Mouse (Mus musculus) lung, embryonic 15.5 days (tissue): ENCODE results near the gene Mthfd1l. TPM values are rescaled to one million over a fixed set of nuclear protein-coding genes. Genes with fewer than 3 reads are reported as not detected.

Source experiments
- ATAC-seq: fragments of 200-750 bp; cut with Nextera tagmentation; 2 replicates; pipeline ENCODE4 v1.8.0; 2017; ENCODE audit warnings: moderate number of reproducible peaks, borderline replicate concordance; ENCODE audit not compliant: low FRiP score, low TSS enrichment; ENCODE audit errors: extremely low read depth
- H3K27ac ChIP-seq: fragments of 300-500 bp; sonication (generic); 2 replicates; pipeline ENCODE4 v1.5.1; 2015; ENCODE audit warnings: moderate library complexity, mild to moderate bottlenecking, inconsistent platforms
- H3K27me3 ChIP-seq: fragments of 300-500 bp; sonication (generic); 2 replicates; pipeline ENCODE4 v1.6.1; 2015; ENCODE audit warnings: inconsistent platforms
- H3K36me3 ChIP-seq: fragments of 300-500 bp; sonication (generic); 2 replicates; pipeline ENCODE4 v1.6.1; 2015; ENCODE audit warnings: inconsistent platforms
- H3K4me1 ChIP-seq: fragments of 300-500 bp; sonication (generic); 2 replicates; pipeline ENCODE4 v1.6.1; 2015; ENCODE audit warnings: inconsistent platforms
- H3K4me2 ChIP-seq: fragments of 300-500 bp; sonication (generic); 2 replicates; pipeline ENCODE4 v1.6.1; 2015; ENCODE audit warnings: inconsistent platforms, mild to moderate bottlenecking, moderate library complexity
- H3K4me3 ChIP-seq: fragments of 300-500 bp; sonication (generic); 2 replicates; pipeline ENCODE4 v1.5.1; 2015; ENCODE audit warnings: mild to moderate bottlenecking, inconsistent platforms
- H3K9ac ChIP-seq: fragments of 300-500 bp; sonication (generic); 2 replicates; pipeline ENCODE4 v1.6.1; 2015; ENCODE audit warnings: inconsistent platforms
- H3K9me3 ChIP-seq: fragments of 300-500 bp; sonication (generic); 2 replicates; pipeline ENCODE4 v1.6.1; 2016; ENCODE audit warnings: inconsistent platforms
- WGBS: fragments of 180-500 bp; shearing (Covaris S2); methylation state at CpG from one replicate; pipeline ENCODE4 v1.1.7; 2015; 5-methylcytosine and 5-hydroxymethylcytosine counted together
- polyA plus RNA-seq: library from polyadenylated mRNA; unstranded; fragments of >200 nt; fragmentation: Nextera tagmentation; extraction: Ambion mirVana; gene quantifications from 2 replicates; pipeline ENCODE4 v1.2.1, GENCODE M21; 2015

Gene Mthfd1l
- polyA plus RNA-seq, 1 experiment from 2014 or later = 16.1 TPM

DNA sequence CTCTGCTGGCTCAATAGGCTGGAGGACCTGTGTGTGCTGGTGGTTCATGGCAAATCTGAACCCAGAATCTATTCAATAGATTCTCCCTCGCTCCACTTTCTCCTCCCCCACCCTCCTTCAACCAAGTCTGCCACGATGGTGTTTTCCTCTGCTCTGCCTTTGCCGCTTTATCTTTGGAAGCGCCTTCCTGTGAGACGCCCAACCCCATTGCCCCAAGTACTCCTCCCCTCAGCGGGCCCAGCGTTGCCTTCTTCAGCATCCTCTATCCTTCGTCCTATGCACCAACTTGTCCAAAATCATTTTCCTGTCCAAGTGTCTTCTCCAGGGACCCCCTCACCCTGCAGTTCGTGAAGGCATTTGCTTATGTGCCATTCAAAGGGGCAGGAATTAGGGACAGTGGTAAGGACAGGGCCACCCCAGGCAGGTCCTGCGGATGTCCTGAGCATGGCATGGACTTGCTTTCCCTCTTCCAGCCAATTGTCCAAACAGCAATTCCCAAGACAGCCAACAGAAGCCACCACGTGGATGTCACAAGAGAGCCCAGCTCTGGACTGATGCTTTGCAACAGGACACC lies 157.2 kb downstream of the Mthfd1l start:
- H3K4me3 ChIP-seq = no peak overlapping the region
- H3K9ac ChIP-seq = no peak overlapping the region
- no peak for ATAC-seq
- 67% methylated on average over 11 of the region's 11 CpGs for WGBS
- peaks cover 43% of the 10 kb centered on the region for H3K4me1 ChIP-seq
- no peaks in the 10 kb centered on the region for H3K9me3 ChIP-seq
- H3K4me2 ChIP-seq = no peak overlapping the region
- H3K27me3 ChIP-seq = no peaks in the 10 kb centered on the region
- peak overlapping the region; percentile 78 for H3K27ac ChIP-seq
- H3K36me3 ChIP-seq = no peaks in the 10 kb centered on the region

DNA sequence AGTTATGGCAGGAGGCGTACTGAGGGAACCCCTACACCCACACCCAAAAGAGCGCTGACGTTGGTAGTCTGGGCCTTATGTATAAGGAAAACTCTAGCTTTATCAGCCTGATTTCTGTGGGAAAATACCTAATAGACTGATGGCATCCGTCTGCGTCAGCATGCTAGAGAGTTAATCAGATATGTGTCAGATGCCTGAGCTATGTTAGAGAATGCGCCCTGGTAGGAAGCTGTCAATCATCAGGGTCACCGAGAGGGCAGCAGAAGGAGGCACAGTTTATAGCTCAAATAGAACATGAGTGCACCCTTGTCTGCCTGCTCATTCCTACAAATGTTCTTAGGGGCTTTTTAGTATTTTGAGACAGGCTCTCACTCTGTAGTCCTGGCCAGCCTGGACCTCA lies 159.8 kb downstream of the Mthfd1l start:
- Histone ChIP-seq H3K4me1 (peaks cover 28% of the 10 kb centered on the region), H3K27ac (no peak overlapping the region), H3K4me2 (no peak overlapping the region), H3K36me3 (no peaks in the 10 kb centered on the region), H3K9me3 (no peaks in the 10 kb centered on the region), H3K9ac (no peak overlapping the region), H3K27me3 (no peaks in the 10 kb centered on the region), H3K4me3 (no peak overlapping the region)
- WGBS = 46% methylated on average over 7 of the region's 7 CpGs
- ATAC-seq = no peak

DNA sequence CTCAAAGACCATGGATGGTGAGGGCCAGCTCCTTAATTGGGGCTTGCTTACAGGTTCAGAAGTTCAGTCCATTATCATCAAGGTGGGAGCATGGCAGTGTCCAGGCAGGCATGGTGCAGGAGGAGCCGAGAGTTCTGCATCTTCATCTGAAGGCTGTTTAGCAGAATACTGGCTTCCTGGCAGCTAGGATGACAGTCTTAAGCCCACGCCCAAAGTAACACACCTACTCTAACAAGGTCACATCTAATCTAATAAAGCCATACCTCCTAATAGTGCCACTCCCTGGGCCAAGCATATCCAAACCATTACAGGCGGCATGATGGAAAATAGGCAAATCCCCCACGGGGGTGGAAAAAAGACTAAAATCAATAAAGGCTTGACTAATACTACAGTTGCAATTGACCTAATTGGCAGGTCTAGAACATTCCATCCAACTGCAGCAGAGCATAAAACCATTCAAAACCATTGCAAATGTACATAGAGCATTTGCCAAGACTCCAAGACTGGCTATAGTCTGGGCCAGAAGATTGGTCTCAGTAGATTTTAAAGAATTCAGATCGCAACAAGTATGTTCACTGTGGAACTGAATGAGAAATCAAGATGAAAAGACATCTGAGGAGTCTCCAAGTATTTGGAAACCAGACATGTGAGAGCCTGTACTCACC lies 162.3 kb downstream of the Mthfd1l start:
- Histone ChIP-seq H3K27me3 (no peaks in the 10 kb centered on the region), H3K9me3 (no peaks in the 10 kb centered on the region), H3K4me2 (no peak overlapping the region), H3K27ac (no peak overlapping the region), H3K9ac (no peak overlapping the region), H3K36me3 (no peaks in the 10 kb centered on the region), H3K4me3 (no peak overlapping the region), H3K4me1 (peaks cover 8% of the 10 kb centered on the region)
- ATAC-seq = no peak
- WGBS = 93% methylated on average over 5 of the region's 5 CpGs

DNA sequence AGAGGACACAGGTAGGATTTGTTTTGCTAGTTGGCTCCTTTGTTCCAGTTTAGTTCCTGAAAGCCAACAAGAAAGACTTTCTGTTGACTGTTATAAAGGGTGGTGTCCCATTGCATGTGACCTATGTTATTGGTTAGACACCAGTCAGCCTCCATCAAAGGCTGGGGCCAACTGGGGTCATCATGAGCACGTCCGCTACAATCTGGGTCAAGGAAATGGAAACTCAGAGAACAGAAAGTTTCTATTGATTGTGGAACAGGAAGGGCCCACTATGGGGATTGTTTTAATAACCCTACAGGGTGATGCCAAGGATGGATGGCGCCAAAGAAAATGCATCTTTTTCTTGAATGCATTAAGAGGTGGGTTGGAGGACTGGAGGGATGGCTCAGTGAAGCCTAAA lies 166.6 kb downstream of the Mthfd1l start:
- H3K4me3 ChIP-seq = no peak overlapping the region
- no peaks in the 10 kb centered on the region for H3K27me3 ChIP-seq
- no peaks in the 10 kb centered on the region for H3K4me1 ChIP-seq
- H3K36me3 ChIP-seq = no peaks in the 10 kb centered on the region
- H3K27ac ChIP-seq = no peak overlapping the region
- H3K4me2 ChIP-seq = no peak overlapping the region
- ATAC-seq = no peak
- H3K9me3 ChIP-seq = no peaks in the 10 kb centered on the region
- no peak overlapping the region for H3K9ac ChIP-seq
- WGBS = 87% methylated on average over 3 of the region's 3 CpGs

DNA sequence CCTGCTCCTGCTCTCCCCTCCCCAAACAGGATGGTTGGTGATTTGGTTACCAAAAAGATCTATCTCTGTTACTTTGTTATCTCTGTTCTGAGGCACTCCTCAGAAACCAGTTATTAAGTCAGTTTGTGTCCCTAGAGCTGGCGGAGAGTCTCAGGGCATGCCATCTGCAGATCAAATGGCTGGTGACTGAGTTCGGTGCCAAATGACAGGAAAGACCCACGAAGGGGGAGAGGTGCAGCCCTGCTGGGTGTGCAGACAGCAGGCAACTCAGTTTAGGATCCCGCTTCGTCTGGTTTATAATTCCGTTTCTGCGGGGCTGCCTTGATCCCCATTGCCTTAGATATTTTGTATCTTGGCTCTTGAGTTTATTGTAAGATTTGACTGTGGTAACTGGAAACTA lies 168.8 kb downstream of the Mthfd1l start:
- H3K27ac ChIP-seq = no peak overlapping the region
- H3K4me2 ChIP-seq = no peak overlapping the region
- H3K9me3 ChIP-seq = no peaks in the 10 kb centered on the region
- WGBS = 67% methylated on average over 7 of the region's 7 CpGs
- no peaks in the 10 kb centered on the region for H3K36me3 ChIP-seq
- peaks cover 12% of the 10 kb centered on the region for H3K4me1 ChIP-seq
- H3K27me3 ChIP-seq = no peaks in the 10 kb centered on the region
- H3K4me3 ChIP-seq = no peak overlapping the region
- no peak for ATAC-seq
- no peak overlapping the region for H3K9ac ChIP-seq

DNA sequence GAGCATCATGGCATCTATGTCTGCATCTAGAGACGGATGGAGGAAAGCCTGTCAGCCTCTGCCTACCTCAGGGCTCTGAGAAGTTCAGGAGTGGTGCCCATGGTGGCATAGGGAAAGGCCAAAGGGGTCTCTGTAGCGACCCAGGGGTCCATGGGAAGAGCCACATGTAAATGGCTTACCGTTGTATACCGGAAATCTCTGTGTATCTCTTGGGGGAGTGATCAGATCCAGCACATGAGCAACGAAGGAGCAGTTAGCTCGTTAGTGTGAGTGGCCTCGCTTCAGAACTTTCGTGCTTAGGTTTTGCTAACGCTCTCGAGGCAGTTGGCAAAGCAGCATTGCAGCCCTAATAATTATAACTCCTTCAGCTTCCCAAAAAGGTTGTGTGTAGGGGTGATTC lies 169.9 kb downstream of the Mthfd1l start:
- Histone ChIP-seq H3K36me3 (no peaks in the 10 kb centered on the region), H3K4me3 (no peak overlapping the region), H3K4me2 (no peak overlapping the region), H3K4me1 (peaks cover 12% of the 10 kb centered on the region), H3K27ac (no peak overlapping the region), H3K27me3 (no peaks in the 10 kb centered on the region), H3K9me3 (no peaks in the 10 kb centered on the region), H3K9ac (no peak overlapping the region)
- WGBS = 86% methylated on average over 10 of the region's 10 CpGs
- no peak for ATAC-seq

DNA sequence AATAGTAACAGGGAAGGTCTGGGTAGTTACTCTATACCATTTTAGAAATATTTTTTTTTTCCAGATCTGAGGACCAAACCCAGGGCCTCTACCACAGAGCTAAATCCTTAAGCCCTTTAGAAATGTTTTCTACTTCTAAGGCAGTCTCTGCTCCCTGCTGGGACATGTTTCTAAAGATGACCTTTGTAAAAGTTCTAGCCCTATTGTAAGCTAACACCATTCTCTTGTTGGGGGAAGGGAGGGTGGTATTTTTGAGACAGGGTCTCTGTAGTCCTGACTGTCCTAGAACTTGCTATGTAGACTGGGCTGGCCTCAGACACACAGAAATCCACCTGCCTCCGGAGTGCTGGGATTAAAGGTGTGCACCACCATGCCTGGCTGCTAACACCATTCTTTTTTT lies 170.5 kb downstream of the Mthfd1l start:
- H3K4me1 ChIP-seq = peaks cover 12% of the 10 kb centered on the region
- no peak overlapping the region for H3K4me2 ChIP-seq
- no peaks in the 10 kb centered on the region for H3K27me3 ChIP-seq
- ATAC-seq = no peak
- H3K9ac ChIP-seq = no peak overlapping the region
- no peaks in the 10 kb centered on the region for H3K36me3 ChIP-seq
- no peak overlapping the region for H3K27ac ChIP-seq
- WGBS = 88% methylated on average over 1 of the region's 1 CpGs
- H3K9me3 ChIP-seq = no peaks in the 10 kb centered on the region
- no peak overlapping the region for H3K4me3 ChIP-seq

DNA sequence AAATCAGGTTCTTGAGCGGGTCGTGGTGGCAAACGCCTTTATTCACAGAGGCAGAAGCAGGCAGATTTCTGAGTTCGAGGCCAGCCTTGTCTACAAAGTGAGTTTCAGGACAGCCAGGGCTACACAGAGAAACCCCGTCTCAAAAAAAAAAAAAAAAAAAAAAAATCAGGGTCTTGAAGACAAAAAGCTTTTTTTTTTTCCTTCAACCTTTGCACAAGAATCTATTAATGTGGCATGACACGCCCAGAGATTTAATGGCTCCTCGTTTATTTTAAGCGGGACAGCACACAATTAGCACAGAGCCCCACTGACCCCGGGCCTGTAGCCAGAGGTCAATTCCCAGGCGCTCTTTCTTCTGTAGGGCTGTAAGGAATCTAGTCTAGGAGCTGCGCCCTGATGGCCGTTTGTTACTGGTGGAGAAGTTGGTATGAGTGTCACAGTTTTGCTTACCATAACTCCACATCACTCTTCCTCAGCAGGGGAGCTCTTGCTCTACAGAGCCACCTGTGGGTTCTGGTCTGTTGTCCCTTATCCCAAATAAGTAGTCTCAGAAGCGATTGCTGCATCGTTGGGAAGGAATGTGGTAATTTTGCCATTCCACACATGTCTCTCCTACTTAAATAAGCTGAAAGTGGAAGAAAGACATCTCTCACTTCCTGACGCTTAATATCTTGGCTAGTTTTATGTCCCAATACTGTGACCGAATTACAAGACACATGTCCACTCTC lies 172.3 kb downstream of the Mthfd1l start:
- Histone ChIP-seq H3K36me3 (no peaks in the 10 kb centered on the region), H3K9me3 (no peaks in the 10 kb centered on the region), H3K4me1 (peaks cover 12% of the 10 kb centered on the region), H3K27me3 (no peaks in the 10 kb centered on the region), H3K4me2 (no peak overlapping the region), H3K4me3 (no peak overlapping the region), H3K27ac (peak overlapping the region; percentile 54), H3K9ac (no peak overlapping the region)
- 43% methylated on average over 16 of the region's 16 CpGs for whole genome bisulfite sequencing
- ATAC-seq = peak; percentile 80; the same call in 1 of the 2 replicates

DNA sequence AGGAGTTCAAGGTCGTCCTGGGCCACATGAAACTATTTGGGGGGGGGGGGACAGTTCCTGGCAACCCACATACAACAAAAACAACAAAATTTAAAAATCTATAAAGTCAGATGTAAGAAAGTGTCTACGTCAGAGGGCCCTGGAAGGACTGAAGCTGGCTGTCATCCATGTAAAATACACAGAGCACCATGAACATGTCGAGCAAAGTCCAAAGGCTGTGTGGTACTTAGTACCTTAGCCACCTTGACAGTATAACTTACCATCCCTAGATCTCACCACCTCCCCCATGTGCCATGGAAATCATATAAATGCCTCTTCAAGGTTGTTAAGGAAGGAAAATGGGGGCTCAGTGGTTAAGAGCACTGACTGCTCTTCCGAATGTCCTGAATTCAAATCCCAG lies 174.0 kb downstream of the Mthfd1l start:
- H3K4me3 ChIP-seq = no peak overlapping the region
- no peak overlapping the region for H3K4me2 ChIP-seq
- no peaks in the 10 kb centered on the region for H3K9me3 ChIP-seq
- H3K9ac ChIP-seq = no peak overlapping the region
- H3K27ac ChIP-seq = no peak overlapping the region
- no peak for ATAC-seq
- H3K27me3 ChIP-seq = no peaks in the 10 kb centered on the region
- H3K36me3 ChIP-seq = no peaks in the 10 kb centered on the region
- H3K4me1 ChIP-seq = peaks cover 12% of the 10 kb centered on the region
- WGBS = 85% methylated on average over 4 of the region's 4 CpGs

DNA sequence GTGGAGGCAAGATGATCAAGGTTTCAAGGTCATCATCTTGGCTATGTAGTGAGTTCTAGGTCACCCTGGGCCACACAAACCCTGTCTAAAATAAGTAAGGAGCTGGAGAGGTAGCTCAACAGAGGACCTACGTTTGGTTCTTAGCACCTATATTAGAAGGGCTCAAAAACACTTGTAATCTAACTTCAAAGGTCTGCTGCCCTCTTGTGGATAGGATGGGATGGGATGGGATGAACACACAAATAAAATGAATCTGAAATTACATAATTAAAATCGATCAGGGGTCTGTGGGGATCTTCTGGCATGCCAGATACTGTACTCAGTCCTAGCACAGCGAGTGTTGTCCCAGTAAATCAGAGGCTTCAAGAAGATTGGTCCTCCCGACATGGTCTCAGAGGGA lies 178.2 kb downstream of the Mthfd1l start:
- no peak overlapping the region for H3K27ac ChIP-seq
- H3K9me3 ChIP-seq = no peaks in the 10 kb centered on the region
- H3K9ac ChIP-seq = no peak overlapping the region
- no peaks in the 10 kb centered on the region for H3K27me3 ChIP-seq
- H3K4me2 ChIP-seq = no peak overlapping the region
- no peak overlapping the region for H3K4me3 ChIP-seq
- ATAC-seq = no peak
- H3K4me1 ChIP-seq = 0 out of 2 replicates have a peak, but pooled peaks cover 3% of the 10 kb centered on the region
- WGBS = 89% methylated on average over 4 of the region's 4 CpGs
- H3K36me3 ChIP-seq = no peaks in the 10 kb centered on the region

DNA sequence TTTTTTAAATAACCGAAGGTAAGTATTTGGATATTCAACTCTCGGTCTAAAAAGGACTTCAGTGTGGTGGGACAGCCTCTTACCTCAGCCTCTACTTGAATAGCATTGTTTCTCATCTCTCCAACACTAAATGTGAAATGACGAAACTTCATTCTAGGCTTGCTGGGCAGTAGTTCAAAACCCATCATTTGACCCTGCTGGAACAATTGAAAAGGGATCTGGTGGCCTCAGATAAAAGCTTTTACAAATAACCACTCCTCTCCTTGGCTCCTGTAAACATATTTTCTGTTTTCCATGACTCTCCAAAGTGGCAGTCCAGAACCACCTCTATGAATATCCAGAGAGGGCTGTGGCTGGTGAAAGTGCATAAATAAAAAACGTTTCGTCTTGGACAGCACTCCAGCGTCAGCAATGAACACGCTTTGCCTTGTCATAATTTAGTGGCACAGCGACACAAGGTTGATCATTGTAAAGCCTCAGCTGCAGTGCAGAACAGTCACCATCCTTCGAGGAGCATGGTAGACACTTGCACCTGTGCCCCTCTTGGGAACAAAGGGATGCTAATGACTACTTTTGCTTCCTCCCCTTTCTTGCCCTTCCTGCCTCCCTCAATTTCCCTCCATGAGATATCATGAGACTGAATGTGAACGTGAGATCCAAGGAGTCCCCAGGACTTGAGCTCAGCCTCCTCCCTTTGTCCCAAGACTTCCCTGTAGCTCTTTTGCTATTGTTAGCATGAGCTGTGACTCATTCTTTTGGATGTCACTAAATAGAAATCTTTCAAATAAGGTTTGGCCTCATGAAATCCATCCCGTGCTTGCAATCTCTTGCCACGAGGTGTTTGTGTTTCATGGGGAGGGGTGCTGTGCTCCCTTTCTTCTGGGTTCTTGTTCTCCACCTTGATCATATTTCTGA lies 179.2 kb downstream of the Mthfd1l start:
- H3K27ac ChIP-seq = no peak overlapping the region
- WGBS = 82% methylated on average over 12 of the region's 12 CpGs
- no peak overlapping the region for H3K4me3 ChIP-seq

More for the DNA sequence above, 179.2 kb downstream of the Mthfd1l start:
- 0 out of 2 replicates have a peak, but pooled peaks cover 3% of the 10 kb centered on the region for H3K4me1 ChIP-seq
- no peak overlapping the region for H3K9ac ChIP-seq
- H3K27me3 ChIP-seq = no peaks in the 10 kb centered on the region
- H3K9me3 ChIP-seq = no peaks in the 10 kb centered on the region
- H3K4me2 ChIP-seq = no peak overlapping the region
- H3K36me3 ChIP-seq = no peaks in the 10 kb centered on the region
- no peak for ATAC-seq
